Mouse (Mus musculus) heart, adult 10 weeks (tissue): ENCODE measurements around the gene Gpm6b. TPM values are rescaled to one million over a fixed set of nuclear protein-coding genes. Genes with fewer than 3 reads are reported as not detected.

ENCODE experiments used
- polyA plus RNA-seq: library from polyadenylated mRNA; stranded (reverse); fragments of 350-450 nt; fragmentation: Illumina TruSeq; extraction: RNeasy Lipid Tissue Mini Kit (QIAGEN cat#74804); gene quantifications from one replicate; pipeline ENCODE4 v1.2.3, GENCODE M21; 2014; ENCODE audit warnings: low read depth, low replicate concordance

Gpm6b gene
- polyA plus RNA-seq = 12.8 TPM

DNA sequence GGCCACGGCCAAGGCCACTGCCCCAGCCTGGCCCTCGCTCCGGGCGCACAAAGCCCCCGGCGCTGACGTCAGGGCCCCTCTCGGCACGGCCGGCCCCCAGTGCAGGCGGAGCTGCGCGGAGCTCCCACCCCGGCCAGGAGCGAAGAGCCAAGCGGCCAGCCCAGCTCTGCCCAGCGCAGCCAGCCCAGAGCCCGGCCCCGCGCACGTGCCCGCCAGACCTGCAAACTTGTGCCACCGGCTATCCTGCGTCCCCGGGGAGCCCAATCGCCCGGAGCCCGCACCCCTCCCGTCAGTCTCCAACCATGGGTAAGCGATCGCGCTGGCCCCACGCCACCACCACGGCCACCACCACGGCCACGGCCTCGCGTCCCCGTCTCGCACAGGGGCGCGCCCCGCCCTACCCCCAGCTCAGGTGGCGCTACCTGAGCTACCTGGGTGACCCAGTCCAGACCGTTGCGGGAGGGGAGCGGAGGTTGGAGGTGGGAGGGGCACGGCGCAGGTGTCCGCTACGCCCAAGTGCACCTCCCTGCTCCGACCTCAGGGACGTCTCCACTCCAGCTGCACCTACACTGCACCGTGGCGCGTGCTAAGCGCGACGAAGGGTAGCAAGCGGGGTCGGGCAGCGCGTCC lies at the start of gene Gpm6b:
Gpm6b (plus strand) TSS at position 81 of the 630 bp plus-strand sequence.

Other genes starting within 250 kb of the Gpm6b start
- gene Gemin8, start 68.5 kb upstream of the Gpm6b start, polyA plus RNA-seq = 2.9 TPM
- gene Trappc2, start 201.7 kb downstream of the Gpm6b start, polyA plus RNA-seq = 26.1 TPM
- gene Ofd1, start 201.8 kb downstream of the Gpm6b start, polyA plus RNA-seq = 5.2 TPM
- 32.4 TPM for gene Rab9, start 241.0 kb downstream of the Gpm6b start, polyA plus RNA-seq